Mouse (Mus musculus) liver, postnatal 0 days (tissue): ENCODE results near the gene Stat4.

ENCODE experiments used
- CTCF ChIP-seq: sonication (generic); IDR thresholded peaks from 2 replicates; pipeline ENCODE4 v1.5.1; 2016; ENCODE audit warnings: antibody characterized with exemption, low read depth
- EP300 ChIP-seq: IDR thresholded peaks from 2 replicates; pipeline ENCODE4 v1.6.1; 2016; ENCODE audit warnings: antibody characterized with exemption, low read depth, mild to moderate bottlenecking

GRCm38 (mm10) chr1:52049827-52050226 lies 62.9 kb downstream of the Stat4 start:
- TF ChIP-seq CTCF (no peak), EP300 (no peak)
